Mouse (Mus musculus): ENCODE data around the gene Olfr214.
A peak's percentile ranks its signal among the peaks of the same experiment; 100 is the strongest.

GRCm38 (mm10) chr6:116569834-116570233 is 15.8 kb downstream of the Olfr214 start:
- TF ChIP-seq CTCF (IDR thresholded peaks at IDR 0.05; ENCODE audit: low read depth) (peak; percentile 80), EP300 (IDR thresholded peaks at IDR 0.05; ENCODE audit: low read depth) (no peak)

Data from heart, postnatal 0 days (tissue).